Mouse (Mus musculus) 416B (cell line): ENCODE measurements around the gene Olfr917.

Experiments
- DNase-seq: peaks from one replicate; pipeline ENCODE4 v3.0.0; 2011; ENCODE audit warnings: low read depth

Olfr917 gene

DNA sequence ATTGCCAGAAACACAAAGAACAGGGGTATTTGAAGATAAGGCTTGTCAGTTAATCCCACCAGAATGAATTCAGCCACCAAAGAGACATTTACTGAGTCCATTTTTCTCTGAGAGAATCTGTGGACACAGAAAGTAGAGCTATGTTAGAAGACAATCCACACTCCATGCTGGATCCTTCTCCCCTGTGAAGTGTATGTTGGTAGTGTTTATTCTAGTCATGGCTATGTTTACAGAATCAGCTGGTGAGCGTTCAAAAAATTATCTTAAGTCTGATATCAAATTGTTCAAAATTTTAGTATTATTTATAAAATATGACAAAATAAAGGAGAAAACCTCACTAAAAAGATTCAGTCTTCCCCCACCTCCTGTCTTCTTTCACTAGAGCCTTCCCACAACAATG, at the start of gene Olfr917:
Gene Olfr917, minus strand, starts transcription at position 101 of the 400 bp plus-strand sequence.
- no peak for DNase-seq

DNA sequence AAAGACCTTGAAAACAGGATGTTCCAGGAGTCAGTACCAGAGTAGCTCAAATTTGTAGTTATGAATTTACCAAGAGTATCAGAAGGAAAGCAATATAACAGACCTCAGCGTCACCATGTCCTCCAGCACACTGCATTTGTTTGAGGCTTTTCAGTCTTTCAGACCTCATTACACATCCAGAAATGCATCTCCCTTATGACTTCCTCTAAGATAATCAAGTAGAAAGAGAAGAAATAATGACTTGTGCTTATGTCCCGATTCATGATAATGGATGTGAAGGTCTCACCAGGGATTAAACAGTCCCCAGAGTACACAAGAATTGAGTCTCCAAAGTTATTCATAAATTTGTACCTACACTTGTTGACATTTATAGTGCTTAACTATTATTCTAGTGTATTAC, 8.9 kb upstream of the Olfr917 start, which contains the start of gene Olfr918:
Gene Olfr918, minus strand, starts transcription at position 101 of the 400 bp plus-strand sequence.
- no peak for DNase-seq

- peak; percentile 56 for DNase-seq
Measured at GRCm38 (mm10) chr9:38672887-38673286, 7.2 kb upstream of the Olfr917 start.

- no peak for DNase-seq
Measured at GRCm38 (mm10) chr9:38659775-38660174, 5.9 kb downstream of the Olfr917 start, which contains the start of gene Olfr916. TSS of gene Olfr916 (minus strand) at chr9:38659875.

GRCm38 (mm10) chr9:38632406-38632805, 33.2 kb downstream of the Olfr917 start:
- no peak for DNase-seq
